Mouse (Mus musculus): ENCODE data around the gene Trim69. TPM values are rescaled to one million over a fixed set of nuclear protein-coding genes. Genes with fewer than 3 reads are reported as not detected.

The Trim69 gene
- polyA plus RNA-seq, 1 experiment from 2014 or later, result not detected

- no peak overlapping the region for H3K4me3 ChIP-seq (ENCODE audit: low read length)
- no peaks in the 10 kb centered on the region for H3K27me3 ChIP-seq (ENCODE audit: control insufficient read depth, insufficient read depth, low read length)
- H3K4me2 ChIP-seq (replicated peaks; ENCODE audit: low read depth, low read length), result no peak overlapping the region
- ATAC-seq (ENCODE audit: low FRiP score, low TSS enrichment), result no peak
- no peaks in the 10 kb centered on the region; the same call in 1 of the 2 replicates for H3K36me3 ChIP-seq (ENCODE audit: control insufficient read depth, insufficient read depth, low read length)
- no peak overlapping the region for H3K27ac ChIP-seq (ENCODE audit: low read depth, low read length)
- WGBS, result 74% methylated on average over 6 of the region's 6 CpGs
- H3K9me3 ChIP-seq (ENCODE audit: control insufficient read depth, low read length), result no peaks in the 10 kb centered on the region
- H3K4me1 ChIP-seq (ENCODE audit: control insufficient read depth, insufficient read depth, low read length), result no peaks in the 10 kb centered on the region
- H3K9ac ChIP-seq (ENCODE audit: low read depth, low read length), result no peak overlapping the region
Observed at GRCm38 (mm10) chr2:122158362-122158802, 2.1 kb upstream of the Trim69 start.

- H3K4me1 ChIP-seq (ENCODE audit: control insufficient read depth, insufficient read depth, low read length), result no peaks in the 10 kb centered on the region
- H3K9ac ChIP-seq (ENCODE audit: low read depth, low read length), result no peak overlapping the region
- 72% methylated on average over 6 of the region's 6 CpGs for WGBS
- H3K9me3 ChIP-seq (ENCODE audit: control insufficient read depth, low read length), result no peaks in the 10 kb centered on the region
- H3K27ac ChIP-seq (ENCODE audit: low read depth, low read length), result no peak overlapping the region
- ATAC-seq (ENCODE audit: low FRiP score, low TSS enrichment), result no peak
- no peak overlapping the region for H3K4me2 ChIP-seq (replicated peaks; ENCODE audit: low read depth, low read length)
- no peak overlapping the region for H3K4me3 ChIP-seq (ENCODE audit: low read length)
- no peaks in the 10 kb centered on the region for H3K36me3 ChIP-seq (ENCODE audit: control insufficient read depth, insufficient read depth, low read length)
- no peaks in the 10 kb centered on the region for H3K27me3 ChIP-seq (ENCODE audit: control insufficient read depth, insufficient read depth, low read length)
Observed at GRCm38 (mm10) chr2:122159667-122160066, 833 bp upstream of the Trim69 start.

- H3K4me3 ChIP-seq (ENCODE audit: low read length), result no peak overlapping the region
- no peak overlapping the region for H3K27ac ChIP-seq (ENCODE audit: low read depth, low read length)
- peak; percentile 64; the same call in 1 of the 2 replicates for ATAC-seq (ENCODE audit: low FRiP score, low TSS enrichment)
- no peaks in the 10 kb centered on the region for H3K36me3 ChIP-seq (ENCODE audit: control insufficient read depth, insufficient read depth, low read length)
- H3K9me3 ChIP-seq (ENCODE audit: control insufficient read depth, low read length), result no peaks in the 10 kb centered on the region
- H3K4me2 ChIP-seq (replicated peaks; ENCODE audit: low read depth, low read length), result no peak overlapping the region
- no peak overlapping the region for H3K9ac ChIP-seq (ENCODE audit: low read depth, low read length)
- WGBS, result 38% methylated on average over 4 of the region's 4 CpGs
- H3K27me3 ChIP-seq (ENCODE audit: control insufficient read depth, insufficient read depth, low read length), result no peaks in the 10 kb centered on the region
- H3K4me1 ChIP-seq (ENCODE audit: control insufficient read depth, insufficient read depth, low read length), result no peaks in the 10 kb centered on the region
Observed at GRCm38 (mm10) chr2:122161542-122161941, 1.0 kb downstream of the Trim69 start.

- H3K9me3 ChIP-seq (ENCODE audit: control insufficient read depth, low read length), result no peaks in the 10 kb centered on the region
- H3K27ac ChIP-seq (ENCODE audit: low read depth, low read length), result no peak overlapping the region
- H3K36me3 ChIP-seq (ENCODE audit: control insufficient read depth, insufficient read depth, low read length), result no peaks in the 10 kb centered on the region
- H3K9ac ChIP-seq (ENCODE audit: low read depth, low read length), result no peak overlapping the region
- no peak overlapping the region for H3K4me2 ChIP-seq (replicated peaks; ENCODE audit: low read depth, low read length)
- no peak for ATAC-seq (ENCODE audit: low FRiP score, low TSS enrichment)
- no peak overlapping the region for H3K4me3 ChIP-seq (ENCODE audit: low read length)
- H3K4me1 ChIP-seq (ENCODE audit: control insufficient read depth, insufficient read depth, low read length), result no peaks in the 10 kb centered on the region
- WGBS, result 73% methylated on average over 2 of the region's 2 CpGs
- H3K27me3 ChIP-seq (ENCODE audit: control insufficient read depth, insufficient read depth, low read length), result no peaks in the 10 kb centered on the region
Observed at GRCm38 (mm10) chr2:122162529-122162928, 2.0 kb downstream of the Trim69 start.

- Histone ChIP-seq H3K27ac (ENCODE audit: low read depth, low read length) (no peak overlapping the region), H3K4me3 (ENCODE audit: low read length) (no peak overlapping the region)
Observed at GRCm38 (mm10) chr2:122163430-122164195, 3.1 kb downstream of the Trim69 start.

GRCm38 (mm10) chr2:122164293-122164692 is 3.8 kb downstream of the Trim69 start:
- no peaks in the 10 kb centered on the region for H3K36me3 ChIP-seq (ENCODE audit: control insufficient read depth, insufficient read depth, low read length)
- WGBS, result 84% methylated on average over 11 of the region's 11 CpGs
- H3K9ac ChIP-seq (ENCODE audit: low read depth, low read length), result no peak overlapping the region

More at GRCm38 (mm10) chr2:122163430-122164195, 3.1 kb downstream of the Trim69 start:
- Histone ChIP-seq H3K9ac (ENCODE audit: low read depth, low read length) (no peak overlapping the region), H3K27me3 (ENCODE audit: control insufficient read depth, insufficient read depth, low read length) (no peaks in the 10 kb centered on the region), H3K9me3 (ENCODE audit: control insufficient read depth, low read length) (no peaks in the 10 kb centered on the region), H3K36me3 (ENCODE audit: control insufficient read depth, insufficient read depth, low read length) (no peaks in the 10 kb centered on the region), H3K4me1 (ENCODE audit: control insufficient read depth, insufficient read depth, low read length) (no peaks in the 10 kb centered on the region), H3K4me2 (replicated peaks; ENCODE audit: low read depth, low read length) (no peak overlapping the region)
- ATAC-seq (ENCODE audit: low FRiP score, low TSS enrichment), result no peak
- WGBS, result 57% methylated on average over 13 of the region's 13 CpGs

GRCm38 (mm10) chr2:122171292-122171691 is 10.8 kb downstream of the Trim69 start:
- ATAC-seq (ENCODE audit: low FRiP score, low TSS enrichment), result no peak
- H3K9me3 ChIP-seq (ENCODE audit: control insufficient read depth, low read length), result no peaks in the 10 kb centered on the region
- no peak overlapping the region for H3K27ac ChIP-seq (ENCODE audit: low read depth, low read length)
- H3K4me2 ChIP-seq (replicated peaks; ENCODE audit: low read depth, low read length), result no peak overlapping the region
- no peak overlapping the region for H3K9ac ChIP-seq (ENCODE audit: low read depth, low read length)
- no peak overlapping the region for H3K4me3 ChIP-seq (ENCODE audit: low read length)
- H3K27me3 ChIP-seq (ENCODE audit: control insufficient read depth, insufficient read depth, low read length), result no peaks in the 10 kb centered on the region
- no peaks in the 10 kb centered on the region for H3K36me3 ChIP-seq (ENCODE audit: control insufficient read depth, insufficient read depth, low read length)
- H3K4me1 ChIP-seq (ENCODE audit: control insufficient read depth, insufficient read depth, low read length), result no peaks in the 10 kb centered on the region
- WGBS, result 88% methylated on average over 6 of the region's 6 CpGs

More at GRCm38 (mm10) chr2:122164293-122164692, 3.8 kb downstream of the Trim69 start:
- Histone ChIP-seq H3K4me3 (ENCODE audit: low read length) (no peak overlapping the region), H3K27me3 (ENCODE audit: control insufficient read depth, insufficient read depth, low read length) (no peaks in the 10 kb centered on the region), H3K4me1 (ENCODE audit: control insufficient read depth, insufficient read depth, low read length) (no peaks in the 10 kb centered on the region), H3K9me3 (ENCODE audit: control insufficient read depth, low read length) (no peaks in the 10 kb centered on the region), H3K27ac (ENCODE audit: low read depth, low read length) (no peak overlapping the region), H3K4me2 (replicated peaks; ENCODE audit: low read depth, low read length) (no peak overlapping the region)
- ATAC-seq (ENCODE audit: low FRiP score, low TSS enrichment), result no peak

GRCm38 (mm10) chr2:122172188-122172587 is 11.7 kb downstream of the Trim69 start:
- H3K4me1 ChIP-seq (ENCODE audit: control insufficient read depth, insufficient read depth, low read length), result no peaks in the 10 kb centered on the region
- no peak for ATAC-seq (ENCODE audit: low FRiP score, low TSS enrichment)
- H3K9me3 ChIP-seq (ENCODE audit: control insufficient read depth, low read length), result no peaks in the 10 kb centered on the region
- 96% methylated on average over 2 of the region's 2 CpGs for WGBS
- no peak overlapping the region for H3K27ac ChIP-seq (ENCODE audit: low read depth, low read length)
- H3K9ac ChIP-seq (ENCODE audit: low read depth, low read length), result no peak overlapping the region
- H3K4me2 ChIP-seq (replicated peaks; ENCODE audit: low read depth, low read length), result no peak overlapping the region
- no peaks in the 10 kb centered on the region for H3K27me3 ChIP-seq (ENCODE audit: control insufficient read depth, insufficient read depth, low read length)
- H3K4me3 ChIP-seq (ENCODE audit: low read length), result no peak overlapping the region
- H3K36me3 ChIP-seq (ENCODE audit: control insufficient read depth, insufficient read depth, low read length), result no peaks in the 10 kb centered on the region

- H3K4me2 ChIP-seq (replicated peaks; ENCODE audit: low read depth, low read length), result no peak overlapping the region
- H3K9me3 ChIP-seq (ENCODE audit: control insufficient read depth, low read length), result no peaks in the 10 kb centered on the region
- 75% methylated on average over 8 of the region's 8 CpGs for WGBS
- no peak overlapping the region for H3K4me3 ChIP-seq (ENCODE audit: low read length)
- no peak for ATAC-seq (ENCODE audit: low FRiP score, low TSS enrichment)
- H3K9ac ChIP-seq (ENCODE audit: low read depth, low read length), result no peak overlapping the region
- H3K27me3 ChIP-seq (ENCODE audit: control insufficient read depth, insufficient read depth, low read length), result no peaks in the 10 kb centered on the region
- H3K27ac ChIP-seq (ENCODE audit: low read depth, low read length), result no peak overlapping the region
- no peaks in the 10 kb centered on the region for H3K4me1 ChIP-seq (ENCODE audit: control insufficient read depth, insufficient read depth, low read length)
- no peaks in the 10 kb centered on the region for H3K36me3 ChIP-seq (ENCODE audit: control insufficient read depth, insufficient read depth, low read length)
Observed at GRCm38 (mm10) chr2:122180051-122180822, 19.7 kb downstream of the Trim69 start.

All from kidney, embryonic 14.5 days (tissue).